Mouse (Mus musculus): ENCODE results near the gene Yif1b. TPM values are rescaled to one million over a fixed set of nuclear protein-coding genes. Genes with fewer than 3 reads are reported as not detected.
"Not testable (repeated sequence)": the region's sequence is repeated elsewhere in the genome, so short reads cannot be mapped to it uniquely, and the experiment has no call there.

Yif1b gene
- polyA plus RNA-seq (2014; fragmentation: Nextera tagmentation; extraction: Ambion mirVana): 88.4 and 91.8 TPM in 2 replicates

DNA sequence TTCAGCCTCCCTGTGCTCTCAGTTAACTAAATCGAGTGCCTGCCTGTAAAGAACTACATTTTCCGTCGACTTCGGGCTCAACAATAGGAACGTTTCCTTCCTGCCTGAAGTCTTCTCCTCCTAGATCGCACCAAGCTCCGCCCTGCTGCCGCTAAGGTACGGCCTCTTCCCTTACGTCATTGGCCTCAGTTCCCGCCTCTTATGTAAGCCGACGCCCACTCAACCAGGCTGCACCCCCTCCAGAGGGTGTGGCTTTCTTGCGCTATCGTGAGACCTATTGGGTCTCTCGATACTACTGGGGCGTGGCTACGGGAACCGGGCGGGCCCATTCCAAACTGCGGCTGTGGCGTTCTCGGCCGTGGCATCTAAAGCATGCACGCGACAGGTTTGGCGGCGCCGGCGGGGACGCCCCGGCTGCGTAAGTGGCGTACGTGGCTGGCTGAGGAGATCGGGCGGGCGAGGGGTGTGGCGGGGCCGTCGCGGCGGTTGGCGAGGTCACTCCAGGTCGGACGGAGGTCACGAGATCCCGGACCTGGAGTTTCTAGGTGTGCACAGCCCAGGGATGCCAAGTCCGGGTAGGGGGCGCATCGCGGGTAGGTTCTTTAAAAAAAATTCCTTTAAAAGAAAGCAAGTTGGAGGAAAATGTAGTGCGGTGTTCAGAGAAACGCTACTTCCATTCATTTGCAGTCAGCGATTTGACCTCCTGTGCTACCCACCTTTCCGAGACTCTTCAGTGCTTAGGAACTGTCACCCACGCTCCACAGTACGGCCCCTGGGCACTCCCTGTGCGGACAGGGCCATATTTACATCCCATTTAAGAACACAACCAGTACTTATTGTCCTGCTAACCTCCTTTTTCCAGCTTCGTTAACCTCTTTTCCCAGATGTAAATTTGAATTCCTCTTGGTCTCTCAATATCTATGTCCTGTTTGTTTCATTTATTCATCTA is at the start of gene Yif1b:
TSS of gene Yif1b (plus strand) at position 311 of the 949 bp plus-strand sequence.
- peak; percentile 98 for ATAC-seq (ENCODE audit: low FRiP score)
- WGBS: under 1% methylated on average over 60 of the region's 60 CpGs

GRCm38 (mm10) chr7:29194230-29194629 is 43.9 kb upstream of the Yif1b start:
- DNase-seq (ENCODE audit: low spot score); H3K36me3 ChIP-seq (ENCODE audit: control insufficient read depth, insufficient read depth, low read length); H3K27ac ChIP-seq (ENCODE audit: low read depth, low read length); H3K9me3 ChIP-seq (ENCODE audit: control insufficient read depth, low read length); H3K27me3 ChIP-seq (ENCODE audit: control insufficient read depth, insufficient read depth, low read length); H3K4me3 ChIP-seq (ENCODE audit: low read depth, low read length); H3K9ac ChIP-seq (ENCODE audit: low read depth, low read length); H3K4me1 ChIP-seq (replicated peaks; ENCODE audit: control insufficient read depth, insufficient read depth, low read length); ATAC-seq (ENCODE audit: low FRiP score); H3K4me2 ChIP-seq (replicated peaks; ENCODE audit: low read depth, low read length): not testable (repeated sequence)
- 86% methylated on average over 1 of the region's 1 CpGs for WGBS

More for the DNA sequence above, at the start of gene Yif1b:
- Histone ChIP-seq H3K27me3 (ENCODE audit: control insufficient read depth, insufficient read depth, low read length) (no peaks in the 10 kb centered on the region), H3K4me2 (replicated peaks; ENCODE audit: low read depth, low read length) (peak within 1 kb of the TSS; percentile 68), H3K9ac (ENCODE audit: low read depth, low read length) (peak within 1 kb of the TSS; percentile 67), H3K36me3 (ENCODE audit: control insufficient read depth, insufficient read depth, low read length) (no peaks in the 10 kb centered on the region), H3K4me3 (ENCODE audit: low read depth, low read length) (peak within 1 kb of the TSS; percentile 70), H3K27ac (ENCODE audit: low read depth, low read length) (peak within 1 kb of the TSS; percentile 71), H3K9me3 (ENCODE audit: control insufficient read depth, low read length) (no peaks in the 10 kb centered on the region), H3K4me1 (replicated peaks; ENCODE audit: control insufficient read depth, insufficient read depth, low read length) (no peaks in the 10 kb centered on the region)
- peak; percentile 99 for DNase-seq (ENCODE audit: low spot score)

DNA sequence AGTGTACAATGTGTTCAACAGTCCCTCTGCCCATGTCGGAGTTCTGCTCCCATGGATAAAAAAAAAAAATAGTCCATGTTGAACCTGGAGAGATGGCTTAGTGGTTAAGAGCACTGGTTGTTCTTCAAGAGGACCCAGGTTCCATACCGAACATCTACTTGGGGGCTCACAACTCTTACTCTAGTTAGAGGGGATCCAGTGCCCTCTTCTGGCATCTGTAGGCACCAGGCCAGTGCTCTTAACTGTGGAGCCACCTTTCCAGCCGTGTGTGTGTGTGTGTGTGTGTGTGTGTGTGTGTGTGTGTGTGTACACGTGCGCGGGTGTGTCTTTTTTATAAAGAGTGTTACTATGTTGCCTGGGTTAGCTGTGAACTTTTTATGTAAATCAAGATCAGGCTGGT is 35.6 kb upstream of the Yif1b start:
- WGBS: 89% methylated on average over 6 of the region's 6 CpGs
- H3K27ac ChIP-seq (ENCODE audit: low read depth, low read length): no peak overlapping the region

GRCm38 (mm10) chr7:29211013-29211412 is 27.1 kb upstream of the Yif1b start:
- not testable (repeated sequence) for H3K9me3 ChIP-seq (ENCODE audit: control insufficient read depth, low read length); H3K27ac ChIP-seq (ENCODE audit: low read depth, low read length); H3K9ac ChIP-seq (ENCODE audit: low read depth, low read length); H3K36me3 ChIP-seq (ENCODE audit: control insufficient read depth, insufficient read depth, low read length); H3K4me2 ChIP-seq (replicated peaks; ENCODE audit: low read depth, low read length); DNase-seq (ENCODE audit: low spot score); H3K4me1 ChIP-seq (replicated peaks; ENCODE audit: control insufficient read depth, insufficient read depth, low read length)
- Histone ChIP-seq H3K4me3 (ENCODE audit: low read depth, low read length) (0 out of 2 replicates have a peak overlapping the region, but pooled peaks have one; percentile 25), H3K27me3 (ENCODE audit: control insufficient read depth, insufficient read depth, low read length) (peaks cover 13% of the 10 kb centered on the region)
- 29% methylated on average over 15 of the region's 15 CpGs for WGBS
- ATAC-seq (ENCODE audit: low FRiP score): peak; percentile 17; the same call in 1 of the 2 replicates

More for the DNA sequence above, 35.6 kb upstream of the Yif1b start:
- no peaks in the 10 kb centered on the region for H3K36me3 ChIP-seq (ENCODE audit: control insufficient read depth, insufficient read depth, low read length)
- no peak for ATAC-seq (ENCODE audit: low FRiP score)
- H3K4me1 ChIP-seq (replicated peaks; ENCODE audit: control insufficient read depth, insufficient read depth, low read length): no peaks in the 10 kb centered on the region
- H3K9ac ChIP-seq (ENCODE audit: low read depth, low read length): no peak overlapping the region
- H3K4me2 ChIP-seq (replicated peaks; ENCODE audit: low read depth, low read length): no peak overlapping the region
- H3K9me3 ChIP-seq (ENCODE audit: control insufficient read depth, low read length): no peaks in the 10 kb centered on the region
- no peak overlapping the region for H3K4me3 ChIP-seq (ENCODE audit: low read depth, low read length)
- no peak for DNase-seq (ENCODE audit: low spot score)
- no peaks in the 10 kb centered on the region for H3K27me3 ChIP-seq (ENCODE audit: control insufficient read depth, insufficient read depth, low read length)

GRCm38 (mm10) chr7:29211415-29212198 is 26.5 kb upstream of the Yif1b start:
- Histone ChIP-seq H3K4me2 (replicated peaks; ENCODE audit: low read depth, low read length) (peak overlapping the region; percentile 22), H3K27ac (ENCODE audit: low read depth, low read length) (no peak overlapping the region), H3K27me3 (ENCODE audit: control insufficient read depth, insufficient read depth, low read length) (peaks cover 13% of the 10 kb centered on the region), H3K4me1 (replicated peaks; ENCODE audit: control insufficient read depth, insufficient read depth, low read length) (no peaks in the 10 kb centered on the region; the same call in 1 of the 2 replicates), H3K36me3 (ENCODE audit: control insufficient read depth, insufficient read depth, low read length) (no peaks in the 10 kb centered on the region), H3K4me3 (ENCODE audit: low read depth, low read length) (peak overlapping the region; percentile 25), H3K9ac (ENCODE audit: low read depth, low read length) (no peak overlapping the region), H3K9me3 (ENCODE audit: control insufficient read depth, low read length) (no peaks in the 10 kb centered on the region)
- ATAC-seq (ENCODE audit: low FRiP score) (peak; percentile 46; the same call in 1 of the 2 replicates), DNase-seq (ENCODE audit: low spot score) (peak; percentile 81)
- WGBS: 4% methylated on average over 34 of the region's 34 CpGs

GRCm38 (mm10) chr7:29212199-29212765 is 25.8 kb upstream of the Yif1b start:
- Histone ChIP-seq H3K27ac (ENCODE audit: low read depth, low read length) (no peak overlapping the region), H3K4me2 (replicated peaks; ENCODE audit: low read depth, low read length) (no peak overlapping the region), H3K36me3 (ENCODE audit: control insufficient read depth, insufficient read depth, low read length) (no peaks in the 10 kb centered on the region), H3K9me3 (ENCODE audit: control insufficient read depth, low read length) (no peaks in the 10 kb centered on the region), H3K27me3 (ENCODE audit: control insufficient read depth, insufficient read depth, low read length) (peaks cover 13% of the 10 kb centered on the region), H3K4me1 (replicated peaks; ENCODE audit: control insufficient read depth, insufficient read depth, low read length) (no peaks in the 10 kb centered on the region; the same call in 1 of the 2 replicates), H3K4me3 (ENCODE audit: low read depth, low read length) (no peak overlapping the region), H3K9ac (ENCODE audit: low read depth, low read length) (no peak overlapping the region)
- WGBS: 11% methylated on average over 26 of the region's 26 CpGs
- DNase-seq (ENCODE audit: low spot score): peak; percentile 37
- no peak for ATAC-seq (ENCODE audit: low FRiP score)

GRCm38 (mm10) chr7:29212775-29213560 is 25.2 kb upstream of the Yif1b start:
- H3K4me3 ChIP-seq (ENCODE audit: low read depth, low read length); H3K9ac ChIP-seq (ENCODE audit: low read depth, low read length); H3K4me2 ChIP-seq (replicated peaks; ENCODE audit: low read depth, low read length); H3K9me3 ChIP-seq (ENCODE audit: control insufficient read depth, low read length); H3K27ac ChIP-seq (ENCODE audit: low read depth, low read length); H3K36me3 ChIP-seq (ENCODE audit: control insufficient read depth, insufficient read depth, low read length); H3K4me1 ChIP-seq (replicated peaks; ENCODE audit: control insufficient read depth, insufficient read depth, low read length): not testable (repeated sequence)
- ATAC-seq (ENCODE audit: low FRiP score) (peak; percentile 37), DNase-seq (ENCODE audit: low spot score) (peak; percentile 14)
- H3K27me3 ChIP-seq (ENCODE audit: control insufficient read depth, insufficient read depth, low read length): peaks cover 13% of the 10 kb centered on the region
- 12% methylated on average over 40 of the region's 40 CpGs for WGBS

DNA sequence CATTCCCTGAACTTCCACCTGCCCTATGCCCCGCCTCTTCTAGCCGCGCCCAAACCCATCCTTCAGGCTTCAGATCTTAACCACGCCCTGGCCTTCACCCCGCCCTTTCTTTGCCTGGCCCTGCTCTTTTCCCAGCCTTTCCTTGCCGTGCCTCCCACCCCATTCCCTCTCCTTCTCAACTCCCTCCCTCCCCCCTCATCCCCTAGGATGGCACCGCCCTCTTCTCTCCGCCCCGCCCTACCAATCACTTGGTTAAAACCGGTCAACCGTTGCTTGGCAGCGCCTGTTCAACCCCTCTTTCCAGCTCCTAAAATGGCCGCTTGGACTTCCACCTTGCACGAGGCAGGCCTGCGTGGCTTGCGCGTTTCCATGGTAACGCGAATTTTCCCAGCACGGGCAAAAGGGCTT is 24.4 kb upstream of the Yif1b start, which contains the start of gene Catsperg1:
TSS of gene Catsperg1 (minus strand) at position 361 of the 408 bp plus-strand sequence.
- peak within 1 kb of the TSS; percentile 23; the same call in 1 of the 2 replicates for H3K4me2 ChIP-seq (replicated peaks; ENCODE audit: low read depth, low read length)
- WGBS: under 1% methylated on average over 20 of the region's 20 CpGs
- no peak within 1 kb of the TSS for H3K27ac ChIP-seq (ENCODE audit: low read depth, low read length)
- no peaks in the 10 kb centered on the region for H3K9me3 ChIP-seq (ENCODE audit: control insufficient read depth, low read length)
- no peak within 1 kb of the TSS for H3K9ac ChIP-seq (ENCODE audit: low read depth, low read length)
- H3K36me3 ChIP-seq (ENCODE audit: control insufficient read depth, insufficient read depth, low read length): no peaks in the 10 kb centered on the region
- peak; percentile 82 for ATAC-seq (ENCODE audit: low FRiP score)
- H3K4me3 ChIP-seq (ENCODE audit: low read depth, low read length): peak within 1 kb of the TSS; percentile 16; the same call in 1 of the 2 replicates
- H3K4me1 ChIP-seq (replicated peaks; ENCODE audit: control insufficient read depth, insufficient read depth, low read length): no peaks in the 10 kb centered on the region; the same call in 1 of the 2 replicates
- DNase-seq (ENCODE audit: low spot score): peak; percentile 80
- H3K27me3 ChIP-seq (ENCODE audit: control insufficient read depth, insufficient read depth, low read length): peaks cover 13% of the 10 kb centered on the region

Data from hindbrain, embryonic 11.5 days (tissue).